Mouse (Mus musculus): ENCODE data around the gene Plac8.

The Plac8 gene

GRCm38 (mm10) chr5:100526164-100526563 is 45.9 kb downstream of the Plac8 start:
- peak; percentile 28 for DNase-seq

GRCm38 (mm10) chr5:100525620-100526019 is 46.4 kb downstream of the Plac8 start:
- DNase-seq, result no peak

- DNase-seq, result no peak
Observed at GRCm38 (mm10) chr5:100524921-100525320, 47.1 kb downstream of the Plac8 start.

GRCm38 (mm10) chr5:100523331-100523730 is 48.7 kb downstream of the Plac8 start:
- DNase-seq, result no peak

GRCm38 (mm10) chr5:100520223-100520622 is 51.8 kb downstream of the Plac8 start:
- no peak for DNase-seq

- DNase-seq, result no peak
Observed at GRCm38 (mm10) chr5:100519027-100519411, 53.0 kb downstream of the Plac8 start.

- peak; percentile 98 for DNase-seq
Observed at GRCm38 (mm10) chr5:100518049-100519026, 53.7 kb downstream of the Plac8 start, which contains the start of gene Cops4. Cops4 (plus strand) TSS chr5:100518309.

GRCm38 (mm10) chr5:100512576-100512975 is 59.5 kb downstream of the Plac8 start:
- no peak for DNase-seq

GRCm38 (mm10) chr5:100509247-100509646 is 62.8 kb downstream of the Plac8 start:
- no peak for DNase-seq
